Mouse (Mus musculus): ENCODE results near the gene 2010111I01Rik.

DNA sequence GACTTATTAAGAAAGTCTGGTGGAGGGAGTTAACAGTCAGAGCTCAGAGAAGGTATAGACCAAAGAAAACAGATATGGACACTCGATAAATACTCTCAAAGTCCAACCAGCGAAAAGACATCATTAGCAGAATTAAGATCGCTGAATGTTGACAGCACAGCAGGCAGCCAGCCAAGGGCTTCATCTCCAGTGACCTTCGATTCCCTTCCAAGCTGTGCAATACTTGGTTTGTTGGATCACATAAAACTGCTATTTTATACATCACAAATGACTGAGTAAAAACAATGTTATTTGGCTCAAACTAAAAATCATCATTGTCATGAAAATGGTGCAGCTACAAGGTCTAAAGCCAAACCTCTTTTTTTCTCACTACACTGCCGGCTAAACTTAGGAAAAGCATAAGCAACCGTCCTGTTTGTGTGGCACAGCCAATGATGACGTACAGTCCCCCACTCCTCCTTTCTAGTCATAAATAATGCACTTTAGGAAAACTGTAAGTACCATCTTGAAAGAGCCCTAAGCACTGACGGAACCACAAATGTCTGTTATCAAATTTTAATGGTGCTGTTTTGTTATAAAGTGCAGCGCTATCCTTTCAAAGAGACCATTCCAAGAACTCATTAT, 34.8 kb upstream of the 2010111I01Rik start:
- TF ChIP-seq POLR2A (IDR thresholded peaks at IDR 0.05; ENCODE audit: insufficient read length, low read depth) (no peak), MAX (IDR thresholded peaks at IDR 0.05; ENCODE audit: low read depth) (no peak), MYOD1 (IDR thresholded peaks at IDR 0.05; ENCODE audit: control insufficient read depth in 1 of 3, insufficient read length in 2 of 3, low read depth in 2 of 3) (no peak), TCF3 (IDR thresholded peaks at IDR 0.05; ENCODE audit: insufficient read length, low read depth) (no peak), USF1 (IDR thresholded peaks at IDR 0.05; ENCODE audit: low read depth) (no peak)
